Mouse (Mus musculus): Measurements from ENCODE around the gene Gopc. TPM values are rescaled to one million over a fixed set of nuclear protein-coding genes. Genes with fewer than 3 reads are reported as not detected.
"Not testable (repeated sequence)": the region's sequence is repeated elsewhere in the genome, so short reads cannot be mapped to it uniquely, and the experiment has no call there.

The Gopc gene
- polyA plus RNA-seq, 1 experiment from 2014 or later: 30.4 TPM

- ATAC-seq (ENCODE audit: low FRiP score): no peak
- WGBS: 96% methylated on average over 4 of the region's 4 CpGs
- Histone ChIP-seq H3K27ac (replicated peaks) (no peak overlapping the region), H3K4me1 (no peaks in the 10 kb centered on the region), H3K27me3 (replicated peaks) (no peaks in the 10 kb centered on the region), H3K4me3 (replicated peaks) (no peak overlapping the region), H3K36me3 (no peaks in the 10 kb centered on the region), H3K9me3 (replicated peaks) (no peaks in the 10 kb centered on the region), H3K9ac (replicated peaks) (no peak overlapping the region), H3K4me2 (no peak overlapping the region)
These were observed 87.9 kb downstream of the Gopc start for GRCm38 (mm10) chr10:52293921-52294577.

GRCm38 (mm10) chr10:52292391-52292790 is 89.5 kb downstream of the Gopc start:
- H3K4me1 ChIP-seq; H3K36me3 ChIP-seq; H3K27ac ChIP-seq (replicated peaks); H3K27me3 ChIP-seq (replicated peaks); H3K4me2 ChIP-seq; H3K9ac ChIP-seq (replicated peaks); H3K9me3 ChIP-seq (replicated peaks); ATAC-seq (ENCODE audit: low FRiP score); H3K4me3 ChIP-seq (replicated peaks): not testable (repeated sequence)
- 53% methylated on average over 1 of the region's 1 CpGs for WGBS

GRCm38 (mm10) chr10:52289261-52289660 is 92.7 kb downstream of the Gopc start:
- H3K4me3 ChIP-seq (replicated peaks): no peak overlapping the region
- H3K4me2 ChIP-seq: no peak overlapping the region
- WGBS: 86% methylated on average over 3 of the region's 3 CpGs
- no peaks in the 10 kb centered on the region for H3K9me3 ChIP-seq (replicated peaks)
- ATAC-seq (ENCODE audit: low FRiP score): no peak
- 0 out of 2 replicates have a peak, but pooled peaks cover 5% of the 10 kb centered on the region for H3K4me1 ChIP-seq
- H3K36me3 ChIP-seq: no peaks in the 10 kb centered on the region
- H3K27ac ChIP-seq (replicated peaks): no peak overlapping the region
- H3K27me3 ChIP-seq (replicated peaks): no peaks in the 10 kb centered on the region
- H3K9ac ChIP-seq (replicated peaks): no peak overlapping the region

- no peak overlapping the region for H3K4me3 ChIP-seq (replicated peaks)
- H3K9ac ChIP-seq (replicated peaks): no peak overlapping the region
- no peaks in the 10 kb centered on the region for H3K36me3 ChIP-seq
- no peak overlapping the region for H3K4me2 ChIP-seq
- H3K4me1 ChIP-seq: 0 out of 2 replicates have a peak, but pooled peaks cover 5% of the 10 kb centered on the region
- ATAC-seq (ENCODE audit: low FRiP score): peak; percentile 60; the same call in 1 of the 2 replicates
- no peaks in the 10 kb centered on the region for H3K9me3 ChIP-seq (replicated peaks)
- no peaks in the 10 kb centered on the region for H3K27me3 ChIP-seq (replicated peaks)
- no peak overlapping the region for H3K27ac ChIP-seq (replicated peaks)
- WGBS: 22% methylated on average over 5 of the region's 5 CpGs
These were observed 93.9 kb downstream of the Gopc start for GRCm38 (mm10) chr10:52287852-52288533.

Other genes starting within 250 kb of the Gopc start
- gene Ros1, start 186.9 kb downstream of the Gopc start, polyA plus RNA-seq (2015; fragmentation: Nextera tagmentation; extraction: Ambion mirVana): 0.08 TPM in 1 of 2 replicates, not detected in the other
- 25.1 and 29.6 TPM in 2 replicates for gene Dcbld1, start 148.5 kb downstream of the Gopc start, polyA plus RNA-seq (2015; fragmentation: Nextera tagmentation; extraction: Ambion mirVana)
- not detected in 2 replicates for gene Gm26741, start 23.4 kb downstream of the Gopc start, polyA plus RNA-seq (2015; fragmentation: Nextera tagmentation; extraction: Ambion mirVana)
- 0.20 TPM in 1 of 2 replicates, not detected in the other for gene Nepn, start 6.8 kb upstream of the Gopc start, polyA plus RNA-seq (2015; fragmentation: Nextera tagmentation; extraction: Ambion mirVana)
- gene Nus1, start 35.4 kb upstream of the Gopc start, polyA plus RNA-seq (2015; fragmentation: Nextera tagmentation; extraction: Ambion mirVana): 20.3 and 21.3 TPM in 2 replicates

Data from neural tube, embryonic 15.5 days (tissue).